Mouse (Mus musculus) embryonic fibroblast, embryonic 13.5 days (primary cell): Measurements from ENCODE around the gene Adgrf3. TPM values are rescaled to one million over a fixed set of nuclear protein-coding genes. Genes with fewer than 3 reads are reported as not detected.

Source experiments
- H3K27ac ChIP-seq: 2 replicates; pipeline ENCODE4 v1.5.1; 2012; ENCODE audit warnings: low read length, control low read depth, inconsistent platforms; ENCODE audit not compliant: insufficient read depth
- H3K4me1 ChIP-seq: 2 replicates; pipeline ENCODE4 v1.6.1; 2011; ENCODE audit warnings: low read length; ENCODE audit not compliant: control insufficient read depth, insufficient read depth
- H3K4me3 ChIP-seq: 2 replicates; pipeline ENCODE4 v1.5.1; 2011; ENCODE audit warnings: mild to moderate bottlenecking, control low read depth, low read length; ENCODE audit not compliant: insufficient read depth
- CTCF ChIP-seq: IDR thresholded peaks from 2 replicates; pipeline ENCODE4 v1.5.1; 2011; ENCODE audit warnings: mild to moderate bottlenecking, control low read depth, low read length, moderate library complexity, borderline replicate concordance; ENCODE audit not compliant: insufficient read depth
- POLR2A ChIP-seq: IDR thresholded peaks from 2 replicates; pipeline ENCODE4 v1.6.1; 2011; ENCODE audit warnings: low read depth, mild to moderate bottlenecking, control low read depth, low read length, moderate library complexity
- polyA plus RNA-seq: library from polyadenylated mRNA; stranded (reverse); fragments of >200 nt; gene quantifications from 2 replicates; pipeline ENCODE4 v1.2.4, GENCODE M21; 2011; ENCODE audit warnings: low read depth; ENCODE audit not compliant: missing spikeins, insufficient read length

Gene Adgrf3
- polyA plus RNA-seq, 1 experiment: not detected

DNA sequence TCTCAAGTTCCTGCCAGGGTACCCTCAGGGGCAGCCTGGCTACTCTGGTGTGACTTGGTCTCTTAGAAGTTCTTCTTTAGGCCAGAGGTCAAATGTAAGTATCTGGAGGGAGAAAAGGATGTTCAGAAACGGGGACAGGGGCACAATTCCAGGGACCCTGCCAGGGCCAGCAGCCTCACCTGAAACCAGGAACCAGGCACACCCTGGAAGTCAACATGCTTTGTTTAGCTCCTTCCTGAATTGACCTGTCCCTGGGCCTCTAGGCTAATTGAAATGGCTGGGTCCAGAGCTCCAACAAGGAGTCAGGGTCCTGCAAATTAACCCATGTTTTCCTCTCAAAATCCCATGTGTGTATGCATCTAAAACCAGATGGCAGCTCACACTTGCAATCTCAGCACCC, 1.1 kb downstream of the Adgrf3 start:
- no peak for TF ChIP-seq POLR2A
- TF ChIP-seq CTCF: no peak
- Histone ChIP-seq H3K27ac (no peak overlapping the region), H3K4me1 (no peaks in the 10 kb centered on the region), H3K4me3 (no peak overlapping the region)

- H3K4me1 ChIP-seq: no peaks in the 10 kb centered on the region
- no peak overlapping the region for H3K4me3 ChIP-seq
- no peak overlapping the region for H3K27ac ChIP-seq
- TF ChIP-seq CTCF (no peak), POLR2A (no peak)
Observed at GRCm38 (mm10) chr5:30203216-30203885, 2.2 kb downstream of the Adgrf3 start.

DNA sequence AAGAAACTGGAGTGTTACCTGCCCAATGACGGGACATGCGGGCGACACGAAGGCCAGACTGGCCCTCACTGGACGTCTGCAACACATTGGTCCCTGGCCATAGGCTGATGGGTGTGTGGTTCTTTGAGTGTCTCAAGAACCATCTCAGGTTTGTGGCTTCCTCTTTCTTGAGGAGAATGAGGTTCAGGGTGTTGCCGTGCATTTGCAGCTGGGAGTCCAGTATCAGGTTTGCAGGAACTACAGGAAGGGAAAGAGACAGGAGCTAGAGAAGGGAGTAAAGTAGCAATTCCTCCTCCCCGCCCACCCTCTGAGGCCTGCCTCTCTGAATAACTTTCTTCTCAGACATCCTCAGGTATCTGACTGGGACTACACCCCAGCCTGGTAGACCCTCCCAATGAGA, 3.3 kb downstream of the Adgrf3 start:
- TF ChIP-seq CTCF (no peak), POLR2A (no peak)
- H3K27ac ChIP-seq: no peak overlapping the region
- H3K4me3 ChIP-seq: no peak overlapping the region
- H3K4me1 ChIP-seq: no peaks in the 10 kb centered on the region

GRCm38 (mm10) chr5:30201521-30201920, 4.0 kb downstream of the Adgrf3 start:
- H3K4me3 ChIP-seq: no peak overlapping the region
- no peak for TF ChIP-seq POLR2A
- TF ChIP-seq CTCF: peak; percentile 80; the same call in 1 of the 2 replicates
- no peaks in the 10 kb centered on the region for H3K4me1 ChIP-seq
- no peak overlapping the region for H3K27ac ChIP-seq

GRCm38 (mm10) chr5:30198257-30198656, 7.3 kb downstream of the Adgrf3 start:
- Histone ChIP-seq H3K27ac (no peak overlapping the region), H3K4me1 (no peaks in the 10 kb centered on the region), H3K4me3 (no peak overlapping the region)
- TF ChIP-seq POLR2A (no peak), CTCF (no peak)

- H3K4me3 ChIP-seq: no peak overlapping the region
- no peak overlapping the region for H3K27ac ChIP-seq
- no peaks in the 10 kb centered on the region for H3K4me1 ChIP-seq
- TF ChIP-seq POLR2A: no peak
Observed at GRCm38 (mm10) chr5:30195340-30195739, 10.2 kb downstream of the Adgrf3 start.

DNA sequence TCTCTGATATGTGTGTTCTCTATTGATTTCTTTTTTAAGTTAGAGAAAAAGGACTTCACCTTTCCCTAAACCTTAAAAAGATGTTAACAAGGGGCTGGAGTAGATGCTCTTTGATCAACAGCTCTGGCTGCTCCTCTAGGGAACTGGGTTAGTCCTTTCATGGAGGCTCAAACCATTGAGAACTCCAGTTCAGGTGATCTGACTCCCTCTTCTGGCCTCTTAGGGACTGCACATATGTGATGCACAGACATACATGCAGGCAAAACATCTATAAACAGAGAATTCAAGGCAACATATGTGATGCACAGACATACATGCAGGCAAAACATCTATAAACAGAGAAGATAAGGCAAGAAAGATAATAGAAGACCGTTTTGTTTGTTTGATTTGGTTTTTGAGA, 13.1 kb downstream of the Adgrf3 start:
- no peaks in the 10 kb centered on the region for H3K4me1 ChIP-seq
- no peak overlapping the region for H3K4me3 ChIP-seq
- no peak overlapping the region for H3K27ac ChIP-seq
- TF ChIP-seq POLR2A (no peak), CTCF (no peak)

DNA sequence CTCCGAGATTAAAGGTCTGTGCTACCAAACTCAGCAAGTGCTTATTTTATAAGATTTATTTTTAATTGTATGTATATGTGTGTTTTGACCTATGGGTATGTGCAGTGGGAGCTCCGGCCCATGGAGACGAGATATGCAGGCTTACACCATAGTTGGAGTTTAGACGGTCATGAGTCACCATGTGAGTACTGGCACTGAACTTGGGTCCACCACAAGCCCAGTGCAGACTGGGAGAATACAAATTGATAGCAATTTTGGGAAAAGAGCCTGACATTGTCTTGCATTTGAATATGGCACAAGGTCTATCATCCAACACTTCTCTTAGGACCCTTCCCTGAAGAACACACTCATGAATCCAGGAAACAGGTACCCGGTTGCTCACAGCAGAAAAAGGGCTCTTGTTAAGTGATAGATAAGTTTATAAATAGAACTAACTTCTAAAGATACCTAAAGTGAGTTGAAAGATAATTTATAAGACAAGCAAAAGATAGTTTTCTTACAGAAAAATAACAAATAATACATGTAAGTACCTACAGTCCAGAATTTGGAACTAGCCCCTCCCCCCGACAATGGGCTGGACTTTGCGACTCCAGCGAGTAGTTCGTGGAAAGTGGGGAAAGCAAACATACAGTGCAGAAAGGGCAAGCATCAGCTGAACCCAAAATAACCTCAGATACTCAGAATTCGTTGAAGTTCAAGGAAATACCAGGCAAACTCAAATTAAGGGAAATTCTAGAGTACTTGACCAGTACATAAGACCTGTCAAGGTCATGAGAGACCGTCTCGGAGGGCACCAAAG, 17.6 kb downstream of the Adgrf3 start:
- no peak for TF ChIP-seq POLR2A
- TF ChIP-seq CTCF: no peak
- H3K4me1 ChIP-seq: no peaks in the 10 kb centered on the region
- no peak overlapping the region for H3K4me3 ChIP-seq
- no peak overlapping the region for H3K27ac ChIP-seq

GRCm38 (mm10) chr5:30175811-30176210, 29.7 kb downstream of the Adgrf3 start:
- Histone ChIP-seq H3K4me3 (no peak overlapping the region), H3K4me1 (no peaks in the 10 kb centered on the region), H3K27ac (no peak overlapping the region)
- TF ChIP-seq CTCF (no peak), POLR2A (no peak)

GRCm38 (mm10) chr5:30172931-30173692, 32.4 kb downstream of the Adgrf3 start:
- no peaks in the 10 kb centered on the region for H3K4me1 ChIP-seq
- TF ChIP-seq POLR2A (no peak), CTCF (no peak)
- H3K27ac ChIP-seq: no peak overlapping the region
- H3K4me3 ChIP-seq: no peak overlapping the region
